Mouse (Mus musculus) mouse trophoblast stem cell (cell line): ENCODE results near the gene Nfkbil1.

Experiments used
- in situ Hi-C, 2 experiments: fragments of 300-500 bp; cut with MseI, MboI; formaldehyde crosslinking; loops; 2 replicates in 1 of 2; 3 replicates in 1 of 2; pipeline ENCODE4 v1.15.1; 2025

The Nfkbil1 gene

GRCm38 (mm10) chr17:35185639-35186611 is 49.7 kb downstream of the Nfkbil1 start:
- in situ Hi-C loops = no loop called here

- in situ Hi-C loops = no loop called here
Measured at GRCm38 (mm10) chr17:35180093-35180492, 55.5 kb downstream of the Nfkbil1 start.

- in situ Hi-C loops = loop anchor here in 1 of 2 experiments (5.0 kb wide), 1 partner anchor 54 kb away; the partner anchor contains the start of gene Atp6v1g2
Measured at GRCm38 (mm10) chr17:35178528-35178927, 57.1 kb downstream of the Nfkbil1 start.

GRCm38 (mm10) chr17:35175968-35176367 is 59.6 kb downstream of the Nfkbil1 start, which contains the start of gene Aif1:
Gene Aif1 (minus strand): TSS chr17:35176068.
- in situ Hi-C loops = loop anchor here in 1 of 2 experiments (5.0 kb wide), 1 partner anchor 56 kb away; the partner anchor contains the start of gene Atp6v1g2

GRCm38 (mm10) chr17:35175382-35175781 is 60.2 kb downstream of the Nfkbil1 start:
- in situ Hi-C loops = loop anchor here in 1 of 2 experiments (5.0 kb wide), 1 partner anchor 57 kb away; the partner anchor contains the start of gene Atp6v1g2

- in situ Hi-C loops = loop anchor here in 1 of 2 experiments (5.0 kb wide), 1 partner anchor 58 kb away; the partner anchor contains the start of gene Atp6v1g2
Measured at GRCm38 (mm10) chr17:35174201-35174977, 61.2 kb downstream of the Nfkbil1 start.

GRCm38 (mm10) chr17:35173329-35173728 is 62.3 kb downstream of the Nfkbil1 start:
- in situ Hi-C loops = loop anchor here in 1 of 2 experiments (5.0 kb wide), 1 partner anchor 59 kb away; the partner anchor contains the start of gene Atp6v1g2

GRCm38 (mm10) chr17:35172445-35173234 is 63.0 kb downstream of the Nfkbil1 start:
- in situ Hi-C loops = loop anchor here in 1 of 2 experiments (5.0 kb wide), 1 partner anchor 60 kb away; the partner anchor contains the start of gene Atp6v1g2
